Mouse (Mus musculus): Measurements from ENCODE around the gene Sox5. TPM values are rescaled to one million over a fixed set of nuclear protein-coding genes. Genes with fewer than 3 reads are reported as not detected.

Sox5 gene
- polyA plus RNA-seq, 1 experiment from 2014 or later = 34.6 TPM

DNA sequence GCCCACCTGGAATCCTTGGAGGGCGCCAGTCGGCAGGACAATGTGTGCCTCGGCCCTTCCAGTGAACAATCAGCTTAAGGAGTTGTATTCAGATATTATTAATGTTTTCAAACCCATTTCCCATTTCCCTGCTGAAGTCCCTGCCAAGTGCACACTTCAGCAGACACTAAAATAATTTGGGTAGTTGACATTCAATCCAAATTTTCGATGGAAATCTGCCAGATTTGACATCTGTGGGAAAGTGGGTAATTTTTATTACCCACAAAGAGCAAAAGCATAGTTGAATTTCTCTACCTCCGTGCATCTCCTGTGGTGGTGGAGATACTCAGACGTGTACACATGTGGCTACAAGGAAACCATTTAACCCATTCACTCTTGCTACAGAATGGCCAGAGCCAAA is 228.3 kb downstream of the Sox5 start:
- H3K27me3 ChIP-seq (ENCODE audit: control insufficient read depth, insufficient read depth, low read length) = no peaks in the 10 kb centered on the region
- no peaks in the 10 kb centered on the region for H3K9me3 ChIP-seq (ENCODE audit: control insufficient read depth, low read length)
- no peak overlapping the region for H3K9ac ChIP-seq (replicated peaks; ENCODE audit: low read depth, low read length)
- no peak overlapping the region for H3K4me3 ChIP-seq (ENCODE audit: low read depth, low read length)
- H3K27ac ChIP-seq (ENCODE audit: low read depth, low read length) = no peak overlapping the region
- no peaks in the 10 kb centered on the region for H3K4me1 ChIP-seq (ENCODE audit: control insufficient read depth, insufficient read depth, low read length)
- WGBS = 72% methylated on average over 6 of the region's 6 CpGs
- H3K36me3 ChIP-seq (ENCODE audit: control insufficient read depth, insufficient read depth, low read length) = no peaks in the 10 kb centered on the region
- H3K4me2 ChIP-seq (ENCODE audit: low read depth, low read length) = no peak overlapping the region
- ATAC-seq (ENCODE audit: low read depth) = no peak

DNA sequence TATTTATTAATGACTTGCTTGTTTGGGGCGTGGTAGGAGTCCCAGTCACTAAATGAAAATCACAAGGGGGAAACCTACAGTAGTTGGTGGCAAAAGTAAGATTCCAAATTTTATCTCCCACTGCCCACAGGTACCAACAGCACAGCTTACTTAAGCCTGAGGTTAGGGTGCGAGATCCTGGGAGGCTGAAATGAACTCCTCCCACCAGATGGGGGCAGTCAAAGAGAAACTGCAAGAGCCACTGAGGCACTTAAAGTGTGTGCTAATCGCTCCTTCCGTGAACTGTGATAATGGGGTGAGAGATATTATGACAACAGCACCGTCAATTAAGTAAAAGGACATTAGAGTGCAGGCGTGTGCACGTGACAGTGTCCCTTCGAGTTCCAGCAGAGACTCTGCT is 232.8 kb downstream of the Sox5 start:
- H3K9me3 ChIP-seq (ENCODE audit: control insufficient read depth, low read length) = no peaks in the 10 kb centered on the region
- ATAC-seq (ENCODE audit: low read depth) = no peak
- no peaks in the 10 kb centered on the region for H3K27me3 ChIP-seq (ENCODE audit: control insufficient read depth, insufficient read depth, low read length)
- no peak overlapping the region for H3K4me3 ChIP-seq (ENCODE audit: low read depth, low read length)
- no peaks in the 10 kb centered on the region for H3K4me1 ChIP-seq (ENCODE audit: control insufficient read depth, insufficient read depth, low read length)
- no peak overlapping the region for H3K27ac ChIP-seq (ENCODE audit: low read depth, low read length)
- H3K36me3 ChIP-seq (ENCODE audit: control insufficient read depth, insufficient read depth, low read length) = no peaks in the 10 kb centered on the region
- no peak overlapping the region for H3K9ac ChIP-seq (replicated peaks; ENCODE audit: low read depth, low read length)
- no peak overlapping the region for H3K4me2 ChIP-seq (ENCODE audit: low read depth, low read length)
- WGBS = 90% methylated on average over 8 of the region's 8 CpGs

DNA sequence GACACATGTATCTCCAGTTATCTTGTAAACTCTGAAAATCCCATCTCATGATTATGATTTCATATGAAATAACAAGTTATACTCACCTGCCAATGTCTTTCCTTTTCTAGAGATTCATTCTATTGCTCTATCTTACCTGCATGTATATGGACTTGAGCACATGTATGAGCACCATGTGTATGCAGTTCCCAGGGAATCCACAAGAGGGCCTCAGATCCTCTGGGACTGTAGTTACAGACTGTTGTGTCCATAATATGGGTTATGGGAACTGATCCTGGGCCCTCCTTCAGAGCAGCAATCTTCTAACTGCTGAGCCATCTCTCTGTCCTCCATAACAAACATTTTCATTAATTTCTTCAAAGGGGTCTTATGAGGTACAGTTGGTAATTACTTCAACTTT is 234.6 kb downstream of the Sox5 start:
- Histone ChIP-seq H3K4me1 (ENCODE audit: control insufficient read depth, insufficient read depth, low read length) (no peaks in the 10 kb centered on the region), H3K27me3 (ENCODE audit: control insufficient read depth, insufficient read depth, low read length) (no peaks in the 10 kb centered on the region), H3K4me2 (ENCODE audit: low read depth, low read length) (no peak overlapping the region), H3K27ac (ENCODE audit: low read depth, low read length) (no peak overlapping the region), H3K9ac (replicated peaks; ENCODE audit: low read depth, low read length) (no peak overlapping the region), H3K4me3 (ENCODE audit: low read depth, low read length) (no peak overlapping the region), H3K9me3 (ENCODE audit: control insufficient read depth, low read length) (no peaks in the 10 kb centered on the region), H3K36me3 (ENCODE audit: control insufficient read depth, insufficient read depth, low read length) (no peaks in the 10 kb centered on the region)
- ATAC-seq (ENCODE audit: low read depth) = no peak

DNA sequence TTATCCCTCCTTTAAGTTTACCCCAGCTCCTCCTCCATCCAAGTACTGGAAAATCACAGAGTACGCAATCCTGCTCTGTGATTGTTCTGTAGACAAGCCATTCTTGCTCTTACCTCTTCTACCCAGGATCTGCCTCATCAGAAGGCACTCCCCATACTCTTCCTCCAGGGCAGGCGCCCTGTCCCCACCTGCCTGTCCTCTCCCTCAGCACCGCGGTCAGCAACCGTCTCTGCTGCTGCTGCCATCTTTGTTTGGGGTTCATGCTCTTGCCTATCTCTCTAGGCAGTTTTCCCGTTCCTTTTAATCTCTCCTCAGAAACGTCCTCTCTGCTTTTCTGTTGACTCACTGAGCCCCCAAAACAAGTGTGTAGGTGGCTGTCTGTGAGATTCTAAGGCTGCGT is 236.2 kb downstream of the Sox5 start:
- H3K4me1 ChIP-seq (ENCODE audit: control insufficient read depth, insufficient read depth, low read length) = no peaks in the 10 kb centered on the region
- H3K36me3 ChIP-seq (ENCODE audit: control insufficient read depth, insufficient read depth, low read length) = no peaks in the 10 kb centered on the region
- H3K27me3 ChIP-seq (ENCODE audit: control insufficient read depth, insufficient read depth, low read length) = no peaks in the 10 kb centered on the region
- H3K9ac ChIP-seq (replicated peaks; ENCODE audit: low read depth, low read length) = no peak overlapping the region
- H3K27ac ChIP-seq (ENCODE audit: low read depth, low read length) = no peak overlapping the region
- H3K9me3 ChIP-seq (ENCODE audit: control insufficient read depth, low read length) = no peaks in the 10 kb centered on the region
- 95% methylated on average over 8 of the region's 8 CpGs for WGBS
- H3K4me3 ChIP-seq (ENCODE audit: low read depth, low read length) = no peak overlapping the region
- no peak overlapping the region for H3K4me2 ChIP-seq (ENCODE audit: low read depth, low read length)
- no peak for ATAC-seq (ENCODE audit: low read depth)

DNA sequence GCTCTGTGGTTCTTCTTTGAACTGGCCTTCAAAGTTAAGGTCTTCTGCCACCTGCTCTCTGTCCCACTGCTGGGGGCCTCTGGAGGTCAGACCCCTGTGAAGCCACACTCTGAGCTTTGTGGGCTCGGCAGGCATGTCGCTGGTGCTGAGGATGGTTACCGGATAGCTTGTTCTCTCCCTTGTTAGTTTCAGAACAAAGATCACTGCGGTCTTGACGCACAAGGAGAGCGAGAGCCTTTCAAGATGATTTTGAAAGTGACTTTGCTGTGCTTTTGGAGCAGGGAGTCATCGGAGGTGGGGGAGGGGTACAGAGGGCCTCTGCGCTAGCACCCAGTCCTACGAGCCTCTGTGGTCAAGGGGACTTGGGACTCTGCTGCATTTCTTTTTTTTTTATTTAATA is 240.5 kb downstream of the Sox5 start:
- 89% methylated on average over 9 of the region's 9 CpGs for WGBS
- ATAC-seq (ENCODE audit: low read depth) = no peak

DNA sequence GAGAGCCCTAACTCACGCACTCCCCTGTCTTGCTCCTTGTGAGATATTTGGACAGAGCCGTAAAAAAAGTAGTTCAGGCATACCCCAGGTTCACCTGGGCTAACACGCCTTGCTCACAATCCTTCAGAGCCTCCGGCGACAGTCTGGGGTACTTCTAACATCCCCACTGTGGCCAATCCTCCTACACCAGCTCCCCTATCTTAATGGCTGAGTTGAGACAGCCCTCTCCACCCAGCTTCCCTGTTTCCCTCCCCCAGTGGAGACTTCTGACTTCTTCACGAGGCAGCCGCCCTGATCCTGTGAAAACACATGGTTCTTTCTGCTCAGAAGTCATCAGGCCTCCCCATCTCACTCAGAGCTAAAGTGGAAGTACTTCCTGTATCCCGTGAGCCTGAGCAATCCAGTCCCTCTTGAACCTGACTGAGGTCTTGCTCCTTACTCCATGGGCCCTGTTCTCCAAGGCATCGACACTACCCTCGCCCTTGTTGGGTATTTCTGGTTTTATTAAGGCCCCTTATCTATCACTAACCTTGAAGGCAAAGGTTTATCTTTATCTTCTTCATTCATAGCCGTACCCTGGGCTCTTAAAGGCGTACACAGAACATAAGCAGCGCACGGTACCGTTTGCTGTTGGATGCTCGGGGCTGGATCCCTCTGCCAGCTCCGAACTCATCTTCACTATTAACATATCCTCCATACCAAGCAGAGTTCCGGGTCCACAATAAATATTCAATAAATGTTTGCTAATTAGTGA is 242.2 kb downstream of the Sox5 start:
- Histone ChIP-seq H3K9me3 (ENCODE audit: control insufficient read depth, low read length) (no peaks in the 10 kb centered on the region), H3K36me3 (ENCODE audit: control insufficient read depth, insufficient read depth, low read length) (no peaks in the 10 kb centered on the region), H3K4me1 (ENCODE audit: control insufficient read depth, insufficient read depth, low read length) (no peaks in the 10 kb centered on the region), H3K9ac (replicated peaks; ENCODE audit: low read depth, low read length) (no peak overlapping the region), H3K27ac (ENCODE audit: low read depth, low read length) (no peak overlapping the region), H3K4me2 (ENCODE audit: low read depth, low read length) (no peak overlapping the region), H3K4me3 (ENCODE audit: low read depth, low read length) (no peak overlapping the region), H3K27me3 (ENCODE audit: control insufficient read depth, insufficient read depth, low read length) (no peaks in the 10 kb centered on the region)
- WGBS = 87% methylated on average over 18 of the region's 18 CpGs
- no peak for ATAC-seq (ENCODE audit: low read depth)

More for the DNA sequence above, 240.5 kb downstream of the Sox5 start:
- Histone ChIP-seq H3K27ac (ENCODE audit: low read depth, low read length) (no peak overlapping the region), H3K4me1 (ENCODE audit: control insufficient read depth, insufficient read depth, low read length) (no peaks in the 10 kb centered on the region), H3K9me3 (ENCODE audit: control insufficient read depth, low read length) (no peaks in the 10 kb centered on the region), H3K9ac (replicated peaks; ENCODE audit: low read depth, low read length) (no peak overlapping the region), H3K27me3 (ENCODE audit: control insufficient read depth, insufficient read depth, low read length) (no peaks in the 10 kb centered on the region), H3K4me3 (ENCODE audit: low read depth, low read length) (no peak overlapping the region), H3K4me2 (ENCODE audit: low read depth, low read length) (no peak overlapping the region), H3K36me3 (ENCODE audit: control insufficient read depth, insufficient read depth, low read length) (no peaks in the 10 kb centered on the region)

DNA sequence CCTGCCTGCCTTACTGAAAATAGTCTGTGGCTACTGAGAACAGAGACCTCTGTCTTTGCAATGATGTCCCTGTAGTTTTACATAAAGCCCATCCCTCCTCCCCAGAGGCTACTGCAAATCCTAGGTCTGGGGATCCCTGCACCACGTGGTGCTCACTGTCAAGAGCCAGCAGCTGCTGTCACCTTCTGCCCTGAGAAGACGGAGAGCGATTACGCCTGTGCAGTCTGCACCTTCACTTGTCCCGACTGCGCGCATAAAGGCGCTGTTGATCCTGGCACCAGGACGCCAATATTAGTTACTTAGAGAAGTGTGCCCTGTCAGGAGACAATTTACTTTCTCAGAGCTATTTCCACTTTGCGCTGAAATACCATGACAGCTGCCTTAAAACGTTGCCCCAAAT is 258.3 kb downstream of the Sox5 start:
- Histone ChIP-seq H3K9me3 (ENCODE audit: control insufficient read depth, low read length) (no peaks in the 10 kb centered on the region), H3K27me3 (ENCODE audit: control insufficient read depth, insufficient read depth, low read length) (no peaks in the 10 kb centered on the region), H3K4me1 (ENCODE audit: control insufficient read depth, insufficient read depth, low read length) (no peaks in the 10 kb centered on the region), H3K9ac (replicated peaks; ENCODE audit: low read depth, low read length) (no peak overlapping the region), H3K4me3 (ENCODE audit: low read depth, low read length) (no peak overlapping the region), H3K4me2 (ENCODE audit: low read depth, low read length) (no peak overlapping the region), H3K27ac (ENCODE audit: low read depth, low read length) (no peak overlapping the region), H3K36me3 (ENCODE audit: control insufficient read depth, insufficient read depth, low read length) (no peaks in the 10 kb centered on the region)
- no peak for ATAC-seq (ENCODE audit: low read depth)
- WGBS = 46% methylated on average over 11 of the region's 11 CpGs

DNA sequence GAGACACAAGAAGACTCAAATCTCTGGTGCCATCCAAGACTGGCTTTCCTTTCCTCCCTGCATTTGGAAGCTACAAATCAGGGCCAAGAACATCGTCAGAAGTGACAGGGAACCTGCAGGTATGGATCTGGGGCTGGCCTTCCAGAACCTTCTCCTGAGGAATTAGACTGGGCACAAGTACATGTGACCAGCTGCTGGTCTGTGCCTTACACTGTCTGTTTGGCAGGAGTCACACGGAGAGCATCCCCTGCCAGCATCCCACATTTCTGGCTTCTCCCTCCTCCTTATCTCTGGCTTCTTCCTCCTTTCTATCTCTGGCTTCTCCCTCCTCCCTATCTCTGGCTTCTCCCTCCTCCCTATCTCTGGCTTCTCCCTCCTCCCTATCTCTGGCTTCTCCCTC is 263.0 kb downstream of the Sox5 start:
- Histone ChIP-seq H3K4me1 (ENCODE audit: control insufficient read depth, insufficient read depth, low read length) (no peaks in the 10 kb centered on the region), H3K27me3 (ENCODE audit: control insufficient read depth, insufficient read depth, low read length) (no peaks in the 10 kb centered on the region), H3K4me3 (ENCODE audit: low read depth, low read length) (no peak overlapping the region), H3K36me3 (ENCODE audit: control insufficient read depth, insufficient read depth, low read length) (no peaks in the 10 kb centered on the region), H3K9ac (replicated peaks; ENCODE audit: low read depth, low read length) (no peak overlapping the region), H3K9me3 (ENCODE audit: control insufficient read depth, low read length) (no peaks in the 10 kb centered on the region), H3K4me2 (ENCODE audit: low read depth, low read length) (no peak overlapping the region), H3K27ac (ENCODE audit: low read depth, low read length) (no peak overlapping the region)
- WGBS = 100% methylated on average over 2 of the region's 2 CpGs
- no peak for ATAC-seq (ENCODE audit: low read depth)

DNA sequence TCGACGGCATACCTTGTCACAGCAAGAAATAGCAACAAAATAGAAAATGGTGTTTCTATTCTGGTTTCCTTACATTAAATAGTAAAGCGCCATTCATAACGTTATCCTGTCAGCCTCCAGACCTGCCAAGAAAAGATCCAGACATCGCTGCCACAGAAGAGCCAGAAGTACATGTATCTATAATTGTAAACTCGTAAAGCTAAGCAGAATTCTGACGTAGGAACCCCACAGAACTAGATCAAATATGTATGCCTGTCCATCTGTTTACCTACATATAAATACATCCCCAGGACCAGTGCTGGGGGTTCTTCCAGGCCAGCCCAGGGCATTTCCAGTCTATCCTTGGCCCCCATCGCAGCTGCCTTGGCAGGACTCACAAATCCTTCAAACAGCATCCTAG is 265.9 kb downstream of the Sox5 start:
- no peak overlapping the region for H3K27ac ChIP-seq (ENCODE audit: low read depth, low read length)
- no peak overlapping the region for H3K4me3 ChIP-seq (ENCODE audit: low read depth, low read length)
- H3K36me3 ChIP-seq (ENCODE audit: control insufficient read depth, insufficient read depth, low read length) = no peaks in the 10 kb centered on the region
- no peaks in the 10 kb centered on the region for H3K27me3 ChIP-seq (ENCODE audit: control insufficient read depth, insufficient read depth, low read length)
- no peak overlapping the region for H3K4me2 ChIP-seq (ENCODE audit: low read depth, low read length)
- no peak overlapping the region for H3K9ac ChIP-seq (replicated peaks; ENCODE audit: low read depth, low read length)
- no peaks in the 10 kb centered on the region for H3K4me1 ChIP-seq (ENCODE audit: control insufficient read depth, insufficient read depth, low read length)
- 91% methylated on average over 8 of the region's 8 CpGs for WGBS
- H3K9me3 ChIP-seq (ENCODE audit: control insufficient read depth, low read length) = no peaks in the 10 kb centered on the region
- no peak for ATAC-seq (ENCODE audit: low read depth)
